Mouse (Mus musculus): ENCODE results near the gene Cd164l2. TPM values are rescaled to one million over a fixed set of nuclear protein-coding genes. Genes with fewer than 3 reads are reported as not detected.

Cd164l2 gene
- polyA plus RNA-seq, 1 experiment from 2014 or later: 5.2 TPM

DNA sequence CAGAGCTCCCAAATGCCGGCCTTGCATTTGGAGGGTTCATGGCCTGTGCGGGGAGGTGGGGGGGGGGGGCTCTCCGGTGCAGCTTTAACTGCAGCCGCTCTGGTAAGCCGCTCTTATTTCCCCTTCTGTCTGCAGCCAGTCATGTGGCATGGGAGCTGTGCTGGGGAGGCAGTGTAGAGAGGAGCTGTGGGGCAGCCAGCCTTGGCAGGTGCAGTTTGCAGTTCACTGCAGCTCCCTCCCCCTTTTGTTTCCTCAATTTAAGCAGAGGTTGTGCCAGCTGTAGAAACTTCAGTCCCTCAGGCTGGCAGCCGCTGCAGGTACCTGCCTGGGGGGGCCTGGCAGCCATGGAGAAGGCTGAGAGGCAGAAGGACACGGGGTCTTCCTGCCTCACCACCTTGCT is 15.1 kb upstream of the Cd164l2 start:
- peaks cover 46% of the 10 kb centered on the region for H3K36me3 ChIP-seq
- no peak overlapping the region for H3K9ac ChIP-seq
- H3K9me3 ChIP-seq: no peaks in the 10 kb centered on the region
- H3K27ac ChIP-seq: peak overlapping the region; percentile 87
- no peak overlapping the region for H3K4me3 ChIP-seq
- H3K4me2 ChIP-seq: no peak overlapping the region
- no peak for ATAC-seq (ENCODE audit: insufficient number of reproducible peaks, low FRiP score, low TSS enrichment, low read depth)
- H3K4me1 ChIP-seq: peaks cover 61% of the 10 kb centered on the region
- no peaks in the 10 kb centered on the region for H3K27me3 ChIP-seq
- WGBS: 16% methylated on average over 7 of the region's 7 CpGs

DNA sequence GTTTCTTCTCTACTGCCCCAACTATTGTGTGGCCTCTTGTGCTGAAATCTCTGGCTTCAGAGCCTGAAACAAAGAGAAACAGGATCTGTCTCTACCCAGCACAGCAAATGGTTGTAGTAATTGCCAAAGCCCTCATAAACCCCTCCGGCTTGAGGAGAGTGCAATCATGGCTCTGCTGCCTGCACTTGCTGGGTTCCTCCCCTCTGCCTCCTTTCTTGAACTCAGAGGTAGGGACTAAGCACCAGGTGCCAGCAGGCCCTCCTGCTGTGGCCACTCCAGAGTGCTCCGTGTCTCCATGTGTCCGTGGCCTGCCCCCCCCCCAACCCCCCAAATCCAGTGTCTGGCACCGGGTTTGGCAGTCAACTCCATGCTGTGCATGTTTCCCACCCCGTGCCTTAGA is 14.6 kb upstream of the Cd164l2 start:
- H3K4me3 ChIP-seq: no peak overlapping the region
- no peak overlapping the region for H3K9ac ChIP-seq
- 9% methylated on average over 5 of the region's 5 CpGs for WGBS
- no peak for ATAC-seq (ENCODE audit: insufficient number of reproducible peaks, low FRiP score, low TSS enrichment, low read depth)
- peaks cover 43% of the 10 kb centered on the region for H3K36me3 ChIP-seq
- no peaks in the 10 kb centered on the region for H3K9me3 ChIP-seq
- H3K4me2 ChIP-seq: no peak overlapping the region
- H3K4me1 ChIP-seq: peaks cover 65% of the 10 kb centered on the region
- H3K27me3 ChIP-seq: no peaks in the 10 kb centered on the region
- peak overlapping the region; percentile 87 for H3K27ac ChIP-seq

DNA sequence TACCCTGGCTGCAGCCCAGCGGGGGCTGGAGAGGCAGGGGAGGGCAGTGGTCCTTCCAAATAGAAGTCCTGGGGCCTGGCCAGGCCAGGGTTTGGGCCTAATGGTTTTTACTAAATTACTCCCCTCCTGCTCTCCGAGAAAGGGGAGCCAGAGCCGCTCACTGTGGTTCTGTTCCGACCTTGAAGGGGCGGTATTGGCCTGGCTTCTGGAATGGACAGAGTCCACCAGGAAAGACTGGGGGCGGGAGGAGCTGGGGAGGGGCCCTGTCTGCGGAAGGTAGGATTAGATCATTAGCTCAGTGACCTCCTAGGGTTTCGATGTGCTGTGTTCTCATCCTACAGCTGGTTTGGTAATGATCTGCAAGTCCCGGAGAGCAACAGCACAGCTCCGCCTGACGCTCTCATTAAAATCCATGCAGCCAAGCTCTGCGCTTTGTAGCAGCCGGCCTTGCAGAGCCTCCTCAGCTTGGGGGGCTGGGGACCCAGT is 14.1 kb upstream of the Cd164l2 start:
- no peaks in the 10 kb centered on the region for H3K27me3 ChIP-seq
- H3K36me3 ChIP-seq: peaks cover 38% of the 10 kb centered on the region
- no peaks in the 10 kb centered on the region for H3K9me3 ChIP-seq
- peak; percentile 60 for ATAC-seq (ENCODE audit: insufficient number of reproducible peaks, low FRiP score, low TSS enrichment, low read depth)
- H3K27ac ChIP-seq: peak overlapping the region; percentile 87
- H3K4me2 ChIP-seq: 0 out of 2 replicates have a peak overlapping the region, but pooled peaks have one; percentile 8
- H3K9ac ChIP-seq: no peak overlapping the region
- H3K4me1 ChIP-seq: peaks cover 65% of the 10 kb centered on the region
- no peak overlapping the region for H3K4me3 ChIP-seq
- 19% methylated on average over 13 of the region's 13 CpGs for WGBS

GRCm38 (mm10) chr4:133198337-133199180 is 13.4 kb upstream of the Cd164l2 start:
- H3K9me3 ChIP-seq: no peaks in the 10 kb centered on the region
- no peak for ATAC-seq (ENCODE audit: insufficient number of reproducible peaks, low FRiP score, low TSS enrichment, low read depth)
- no peak overlapping the region for H3K9ac ChIP-seq
- WGBS: 19% methylated on average over 19 of the region's 19 CpGs
- no peaks in the 10 kb centered on the region for H3K27me3 ChIP-seq
- no peak overlapping the region for H3K4me3 ChIP-seq
- 0 out of 2 replicates have a peak overlapping the region, but pooled peaks have one; percentile 8 for H3K4me2 ChIP-seq
- H3K4me1 ChIP-seq: peaks cover 68% of the 10 kb centered on the region
- peaks cover 31% of the 10 kb centered on the region for H3K36me3 ChIP-seq
- H3K27ac ChIP-seq: peak overlapping the region; percentile 87

GRCm38 (mm10) chr4:133199743-133200142 is 12.2 kb upstream of the Cd164l2 start:
- Histone ChIP-seq H3K9me3 (no peaks in the 10 kb centered on the region), H3K4me3 (no peak overlapping the region), H3K4me2 (peak overlapping the region; percentile 12; the same call in 1 of the 2 replicates), H3K36me3 (peaks cover 20% of the 10 kb centered on the region), H3K27me3 (no peaks in the 10 kb centered on the region), H3K27ac (peak overlapping the region; percentile 87), H3K4me1 (peaks cover 75% of the 10 kb centered on the region), H3K9ac (no peak overlapping the region)
- no peak for ATAC-seq (ENCODE audit: insufficient number of reproducible peaks, low FRiP score, low TSS enrichment, low read depth)
- WGBS: 44% methylated on average over 6 of the region's 6 CpGs

GRCm38 (mm10) chr4:133200343-133200742 is 11.6 kb upstream of the Cd164l2 start:
- peak overlapping the region; percentile 12; the same call in 1 of the 2 replicates for H3K4me2 ChIP-seq
- H3K27me3 ChIP-seq: no peaks in the 10 kb centered on the region
- no peak overlapping the region for H3K9ac ChIP-seq
- peaks cover 17% of the 10 kb centered on the region for H3K36me3 ChIP-seq
- H3K27ac ChIP-seq: peak overlapping the region; percentile 87
- 34% methylated on average over 21 of the region's 21 CpGs for WGBS
- no peak for ATAC-seq (ENCODE audit: insufficient number of reproducible peaks, low FRiP score, low TSS enrichment, low read depth)
- no peaks in the 10 kb centered on the region for H3K9me3 ChIP-seq
- H3K4me1 ChIP-seq: peaks cover 77% of the 10 kb centered on the region
- peak overlapping the region; percentile 4; the same call in 1 of the 2 replicates for H3K4me3 ChIP-seq

DNA sequence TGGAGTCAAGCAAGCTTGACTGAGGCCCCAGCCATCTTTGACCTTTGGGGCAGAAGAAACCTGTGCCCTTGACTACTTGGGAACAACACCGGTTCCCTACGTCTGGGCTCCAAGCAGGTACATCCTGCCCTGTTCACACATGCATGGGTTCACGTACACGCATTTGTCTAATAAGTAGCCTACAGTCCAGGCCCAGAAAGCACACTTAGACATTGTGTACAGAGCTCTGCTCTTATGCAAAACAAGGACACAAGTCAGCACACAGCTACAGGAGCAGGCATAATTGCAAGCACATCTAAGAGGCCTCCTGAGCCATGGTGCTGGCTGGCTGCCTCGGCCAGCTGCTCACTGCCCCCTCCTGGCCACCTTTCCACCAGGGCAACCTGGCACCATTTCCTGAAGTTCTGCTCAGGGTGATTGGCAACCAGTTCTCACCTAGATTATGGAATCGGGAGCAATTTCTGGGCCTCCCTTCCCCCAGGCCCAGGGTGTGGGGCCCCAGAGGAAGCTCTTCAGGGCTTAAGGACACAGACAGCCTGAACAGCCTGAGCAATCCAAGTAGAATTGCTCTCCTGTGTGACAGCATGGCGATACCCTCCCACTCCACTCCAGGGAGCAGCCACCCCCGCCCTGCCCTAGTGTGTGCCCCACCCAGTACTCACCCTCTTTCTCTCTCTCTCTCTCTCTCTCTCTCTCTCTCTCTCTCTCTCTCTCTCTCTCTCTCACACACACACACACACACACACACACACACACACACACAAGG is 10.7 kb upstream of the Cd164l2 start:
- 52% methylated on average over 8 of the region's 8 CpGs for WGBS
- Histone ChIP-seq H3K4me1 (peaks cover 75% of the 10 kb centered on the region), H3K4me3 (no peak overlapping the region), H3K36me3 (peaks cover 9% of the 10 kb centered on the region), H3K27ac (peak overlapping the region; percentile 87), H3K4me2 (no peak overlapping the region), H3K9me3 (no peaks in the 10 kb centered on the region), H3K9ac (no peak overlapping the region), H3K27me3 (no peaks in the 10 kb centered on the region)
- no peak for ATAC-seq (ENCODE audit: insufficient number of reproducible peaks, low FRiP score, low TSS enrichment, low read depth)

- WGBS: 88% methylated on average over 3 of the region's 3 CpGs
- peaks cover 64% of the 10 kb centered on the region for H3K4me1 ChIP-seq
These were observed 9.7 kb upstream of the Cd164l2 start for GRCm38 (mm10) chr4:133202254-133202653.

DNA sequence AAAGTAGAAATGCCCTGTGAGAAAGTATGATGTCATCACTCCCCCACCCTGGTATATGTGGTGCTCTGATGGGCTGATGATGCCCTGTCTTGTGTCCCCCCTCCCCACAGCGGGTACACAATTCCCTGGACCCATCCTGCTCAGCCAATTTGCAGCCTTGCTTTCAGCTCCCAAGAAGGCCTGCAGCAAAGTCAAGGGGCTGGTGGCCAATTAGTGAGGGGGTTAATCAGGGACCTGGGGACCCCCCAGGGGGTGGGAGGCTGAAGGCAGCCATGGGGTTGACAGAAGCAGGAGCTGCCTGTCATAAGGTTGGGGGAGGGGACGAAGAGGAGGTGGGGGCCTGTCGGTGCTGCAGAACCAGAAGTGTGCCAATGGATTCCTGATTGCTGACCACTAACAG is 8.3 kb upstream of the Cd164l2 start:
- H3K4me1 ChIP-seq: peaks cover 51% of the 10 kb centered on the region

More at GRCm38 (mm10) chr4:133202254-133202653, 9.7 kb upstream of the Cd164l2 start:
- no peak overlapping the region for H3K9ac ChIP-seq
- no peaks in the 10 kb centered on the region for H3K27me3 ChIP-seq
- H3K36me3 ChIP-seq: no peaks in the 10 kb centered on the region
- no peaks in the 10 kb centered on the region for H3K9me3 ChIP-seq
- no peak overlapping the region for H3K4me2 ChIP-seq
- ATAC-seq (ENCODE audit: insufficient number of reproducible peaks, low FRiP score, low TSS enrichment, low read depth): no peak
- no peak overlapping the region for H3K4me3 ChIP-seq
- no peak overlapping the region for H3K27ac ChIP-seq

GRCm38 (mm10) chr4:133204379-133204778 is 7.6 kb upstream of the Cd164l2 start:
- no peak overlapping the region for H3K9ac ChIP-seq
- no peaks in the 10 kb centered on the region for H3K9me3 ChIP-seq
- no peaks in the 10 kb centered on the region for H3K27me3 ChIP-seq
- no peak for ATAC-seq (ENCODE audit: insufficient number of reproducible peaks, low FRiP score, low TSS enrichment, low read depth)
- peaks cover 43% of the 10 kb centered on the region for H3K4me1 ChIP-seq
- H3K36me3 ChIP-seq: no peaks in the 10 kb centered on the region
- H3K4me3 ChIP-seq: no peak overlapping the region
- peak overlapping the region; percentile 50 for H3K27ac ChIP-seq
- no peak overlapping the region for H3K4me2 ChIP-seq
- WGBS: 28% methylated on average over 7 of the region's 7 CpGs

More for the DNA sequence above, 8.3 kb upstream of the Cd164l2 start:
- no peaks in the 10 kb centered on the region for H3K36me3 ChIP-seq
- no peaks in the 10 kb centered on the region for H3K27me3 ChIP-seq
- no peaks in the 10 kb centered on the region for H3K9me3 ChIP-seq
- no peak overlapping the region for H3K4me3 ChIP-seq
- H3K4me2 ChIP-seq: no peak overlapping the region
- WGBS: 50% methylated on average over 3 of the region's 3 CpGs
- H3K9ac ChIP-seq: no peak overlapping the region
- no peak for ATAC-seq (ENCODE audit: insufficient number of reproducible peaks, low FRiP score, low TSS enrichment, low read depth)
- no peak overlapping the region for H3K27ac ChIP-seq

DNA sequence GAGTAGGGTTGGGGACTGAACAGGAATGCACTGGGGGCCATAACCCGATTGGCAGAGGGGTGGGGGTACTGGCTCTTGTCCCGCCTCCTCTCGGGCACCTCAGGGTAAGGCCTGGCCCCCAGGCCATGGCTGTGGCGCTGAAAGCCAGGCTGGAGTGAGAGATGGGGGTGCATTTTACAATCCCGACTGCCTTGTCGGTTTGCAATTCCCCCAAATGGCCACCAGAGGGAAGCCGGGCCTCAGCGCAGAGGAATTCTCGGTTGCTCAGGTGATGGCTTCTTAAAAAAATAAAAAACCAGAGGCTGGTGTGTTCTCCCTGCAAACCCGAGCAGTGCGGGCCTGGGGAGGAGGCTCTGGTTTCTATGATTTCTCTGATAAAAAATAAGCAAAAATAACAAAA is 2.6 kb upstream of the Cd164l2 start:
- no peak for ATAC-seq (ENCODE audit: insufficient number of reproducible peaks, low FRiP score, low TSS enrichment, low read depth)
- H3K9ac ChIP-seq: no peak overlapping the region

More for the DNA sequence above, 2.6 kb upstream of the Cd164l2 start:
- 3% methylated on average over 11 of the region's 11 CpGs for WGBS
- H3K4me3 ChIP-seq: no peak overlapping the region
- H3K9me3 ChIP-seq: no peaks in the 10 kb centered on the region
- H3K27ac ChIP-seq: no peak overlapping the region
- peaks cover 37% of the 10 kb centered on the region for H3K27me3 ChIP-seq
- peaks cover 32% of the 10 kb centered on the region for H3K4me1 ChIP-seq
- H3K36me3 ChIP-seq: no peaks in the 10 kb centered on the region
- H3K4me2 ChIP-seq: no peak overlapping the region

Measured in limb, embryonic 15.5 days (tissue).